Mouse (Mus musculus) lung, postnatal 0 days (tissue): ENCODE data around the gene Fkrp.

ENCODE experiments used
- CTCF ChIP-seq: IDR thresholded peaks from 2 replicates; pipeline ENCODE4 v1.5.1; 2016; ENCODE audit warnings: antibody characterized with exemption, mild to moderate bottlenecking
- EP300 ChIP-seq: IDR thresholded peaks from 2 replicates; pipeline ENCODE4 v1.6.1; 2016; ENCODE audit warnings: antibody characterized with exemption, mild to moderate bottlenecking, control low read depth

GRCm38 (mm10) chr7:16816475-16817122 is at the start of gene Fkrp:
- TF ChIP-seq CTCF (no peak; the same call in 1 of the 2 replicates), EP300 (no peak)
